Mouse (Mus musculus): ENCODE measurements around the gene Lrp6.

GRCm38 (mm10) chr6:134428455-134428854 lies 138.3 kb downstream of the Lrp6 start:
- no peak for TF ChIP-seq CTCF (IDR thresholded peaks at IDR 0.05; ENCODE audit: insufficient read depth, low read length)
- TF ChIP-seq POLR2A (IDR thresholded peaks at IDR 0.05; ENCODE audit: borderline replicate concordance, extremely low read depth, low read depth, low read length): no peak

Measured in lung, adult 2 months (tissue).